Mouse (Mus musculus) limb, embryonic 15.5 days (tissue): ENCODE data around the gene Ppm1h. TPM values are rescaled to one million over a fixed set of nuclear protein-coding genes. Genes with fewer than 3 reads are reported as not detected.

Source experiments
- ATAC-seq: fragments of 200-750 bp; cut with Nextera tagmentation; 2 replicates; pipeline ENCODE4 v1.8.0; 2017; ENCODE audit warnings: low read depth, moderate TSS enrichment; ENCODE audit not compliant: insufficient number of reproducible peaks, low FRiP score, low TSS enrichment
- H3K27ac ChIP-seq: fragments of 300-500 bp; sonication (generic); 2 replicates; pipeline ENCODE4 v1.5.1; 2015; ENCODE audit warnings: moderate library complexity, mild to moderate bottlenecking, inconsistent platforms
- H3K27me3 ChIP-seq: fragments of 300-500 bp; sonication (generic); 2 replicates; pipeline ENCODE4 v1.6.1; 2015; ENCODE audit warnings: inconsistent platforms
- H3K36me3 ChIP-seq: fragments of 300-500 bp; sonication (generic); 2 replicates; pipeline ENCODE4 v1.6.1; 2015; ENCODE audit warnings: inconsistent platforms
- H3K4me1 ChIP-seq: fragments of 300-500 bp; sonication (generic); 2 replicates; pipeline ENCODE4 v1.6.1; 2015; ENCODE audit warnings: inconsistent platforms
- H3K4me2 ChIP-seq: fragments of 300-500 bp; sonication (generic); 2 replicates; pipeline ENCODE4 v1.6.1; 2015; ENCODE audit warnings: mild to moderate bottlenecking, inconsistent platforms
- H3K4me3 ChIP-seq: fragments of 300-500 bp; sonication (generic); 2 replicates; pipeline ENCODE4 v1.5.1; 2015; ENCODE audit warnings: mild to moderate bottlenecking, inconsistent platforms
- H3K9ac ChIP-seq: fragments of 300-500 bp; sonication (generic); 2 replicates; pipeline ENCODE4 v1.6.1; 2015; ENCODE audit warnings: inconsistent platforms
- H3K9me3 ChIP-seq: fragments of 300-500 bp; sonication (generic); 2 replicates; pipeline ENCODE4 v1.6.1; 2016; ENCODE audit warnings: inconsistent platforms
- WGBS: fragments of 180-500 bp; shearing (Covaris S2); methylation state at CpG from one replicate; pipeline ENCODE4 v1.1.7; 2015; 5-methylcytosine and 5-hydroxymethylcytosine counted together
- polyA plus RNA-seq: library from polyadenylated mRNA; unstranded; fragments of >200 nt; fragmentation: Nextera tagmentation; extraction: Ambion mirVana; gene quantifications from 2 replicates; pipeline ENCODE4 v1.2.1, GENCODE M21; 2015

Gene Ppm1h
- polyA plus RNA-seq, 1 experiment from 2014 or later: 3.2 TPM

DNA sequence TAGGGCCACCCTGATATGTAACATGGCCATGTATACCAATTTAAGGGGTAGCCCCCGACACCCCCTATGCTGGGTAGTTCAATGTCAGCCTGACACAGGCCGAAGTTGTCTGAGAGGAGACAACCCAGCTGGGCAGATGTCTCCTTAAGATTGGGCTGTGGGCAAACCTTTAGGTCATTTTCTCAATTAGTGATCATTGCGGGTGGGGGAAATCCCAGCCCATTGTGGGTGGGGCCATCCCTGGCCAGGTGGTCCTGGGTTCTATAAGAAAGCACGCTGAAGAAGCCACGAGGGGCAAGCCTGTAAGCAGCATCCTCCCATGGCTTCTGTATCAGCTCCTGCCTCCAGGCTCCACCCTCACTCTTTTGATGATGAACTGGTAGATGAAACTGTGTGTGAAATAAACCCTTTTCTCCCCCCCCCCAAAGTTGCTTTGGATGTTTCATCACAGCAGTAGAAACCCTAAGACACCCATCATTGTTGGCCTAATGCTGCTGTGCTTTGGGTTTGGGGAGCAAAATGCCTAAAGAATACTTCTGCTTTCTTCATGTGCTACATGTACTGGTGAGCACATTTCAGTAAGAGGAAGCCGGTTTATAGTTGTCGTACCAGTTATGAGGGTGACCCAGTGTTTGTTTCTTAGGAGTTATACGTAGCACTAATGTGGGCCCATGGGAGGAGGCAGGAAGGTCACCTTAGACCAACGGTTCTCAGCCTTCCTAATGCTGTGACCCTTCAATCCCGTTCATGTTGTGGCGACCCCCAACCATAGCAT is 68.8 kb downstream of the Ppm1h start:
- Histone ChIP-seq H3K9ac (no peak overlapping the region), H3K36me3 (no peaks in the 10 kb centered on the region), H3K27me3 (no peaks in the 10 kb centered on the region), H3K4me1 (no peaks in the 10 kb centered on the region), H3K27ac (no peak overlapping the region), H3K4me3 (no peak overlapping the region), H3K4me2 (no peak overlapping the region), H3K9me3 (no peaks in the 10 kb centered on the region)
- WGBS: 78% methylated on average over 11 of the region's 11 CpGs
- no peak for ATAC-seq

- Histone ChIP-seq H3K4me1 (no peaks in the 10 kb centered on the region), H3K4me3 (no peak overlapping the region), H3K9me3 (no peaks in the 10 kb centered on the region), H3K4me2 (no peak overlapping the region), H3K27me3 (no peaks in the 10 kb centered on the region), H3K27ac (no peak overlapping the region), H3K9ac (no peak overlapping the region), H3K36me3 (no peaks in the 10 kb centered on the region)
- WGBS: 71% methylated on average over 4 of the region's 4 CpGs
- no peak for ATAC-seq
These were observed 69.9 kb downstream of the Ppm1h start for GRCm38 (mm10) chr10:122748361-122748951.

GRCm38 (mm10) chr10:122749071-122749470 is 70.5 kb downstream of the Ppm1h start:
- no peaks in the 10 kb centered on the region for H3K9me3 ChIP-seq
- no peak overlapping the region for H3K4me3 ChIP-seq
- no peaks in the 10 kb centered on the region for H3K4me1 ChIP-seq
- H3K36me3 ChIP-seq: no peaks in the 10 kb centered on the region
- no peak for ATAC-seq
- 93% methylated on average over 12 of the region's 12 CpGs for WGBS
- no peak overlapping the region for H3K4me2 ChIP-seq
- H3K27me3 ChIP-seq: no peaks in the 10 kb centered on the region
- no peak overlapping the region for H3K27ac ChIP-seq
- H3K9ac ChIP-seq: no peak overlapping the region

DNA sequence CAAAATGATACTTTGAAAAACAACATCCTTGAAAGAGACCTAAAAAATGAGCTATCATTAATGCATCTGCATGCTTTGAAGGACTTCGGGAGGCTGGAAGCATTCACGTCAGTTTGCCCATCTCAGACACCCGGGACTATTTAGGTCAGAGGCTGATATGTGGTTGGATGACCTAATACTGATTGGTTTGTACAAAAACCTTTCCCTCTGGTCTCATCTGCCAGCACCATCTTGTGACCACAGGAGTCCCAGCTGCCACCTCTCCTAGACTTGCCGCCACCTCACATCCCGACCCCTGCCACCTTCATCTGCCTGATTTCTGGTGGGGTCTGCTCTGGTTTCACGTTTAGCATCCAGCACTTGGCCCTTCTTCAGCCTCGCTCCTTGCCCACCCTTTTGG is 71.3 kb downstream of the Ppm1h start:
- H3K27me3 ChIP-seq: no peaks in the 10 kb centered on the region
- H3K27ac ChIP-seq: no peak overlapping the region
- H3K36me3 ChIP-seq: no peaks in the 10 kb centered on the region
- no peak for ATAC-seq
- H3K4me3 ChIP-seq: no peak overlapping the region
- no peaks in the 10 kb centered on the region for H3K4me1 ChIP-seq
- H3K9ac ChIP-seq: no peak overlapping the region
- no peak overlapping the region for H3K4me2 ChIP-seq
- no peaks in the 10 kb centered on the region for H3K9me3 ChIP-seq
- 87% methylated on average over 7 of the region's 7 CpGs for WGBS

DNA sequence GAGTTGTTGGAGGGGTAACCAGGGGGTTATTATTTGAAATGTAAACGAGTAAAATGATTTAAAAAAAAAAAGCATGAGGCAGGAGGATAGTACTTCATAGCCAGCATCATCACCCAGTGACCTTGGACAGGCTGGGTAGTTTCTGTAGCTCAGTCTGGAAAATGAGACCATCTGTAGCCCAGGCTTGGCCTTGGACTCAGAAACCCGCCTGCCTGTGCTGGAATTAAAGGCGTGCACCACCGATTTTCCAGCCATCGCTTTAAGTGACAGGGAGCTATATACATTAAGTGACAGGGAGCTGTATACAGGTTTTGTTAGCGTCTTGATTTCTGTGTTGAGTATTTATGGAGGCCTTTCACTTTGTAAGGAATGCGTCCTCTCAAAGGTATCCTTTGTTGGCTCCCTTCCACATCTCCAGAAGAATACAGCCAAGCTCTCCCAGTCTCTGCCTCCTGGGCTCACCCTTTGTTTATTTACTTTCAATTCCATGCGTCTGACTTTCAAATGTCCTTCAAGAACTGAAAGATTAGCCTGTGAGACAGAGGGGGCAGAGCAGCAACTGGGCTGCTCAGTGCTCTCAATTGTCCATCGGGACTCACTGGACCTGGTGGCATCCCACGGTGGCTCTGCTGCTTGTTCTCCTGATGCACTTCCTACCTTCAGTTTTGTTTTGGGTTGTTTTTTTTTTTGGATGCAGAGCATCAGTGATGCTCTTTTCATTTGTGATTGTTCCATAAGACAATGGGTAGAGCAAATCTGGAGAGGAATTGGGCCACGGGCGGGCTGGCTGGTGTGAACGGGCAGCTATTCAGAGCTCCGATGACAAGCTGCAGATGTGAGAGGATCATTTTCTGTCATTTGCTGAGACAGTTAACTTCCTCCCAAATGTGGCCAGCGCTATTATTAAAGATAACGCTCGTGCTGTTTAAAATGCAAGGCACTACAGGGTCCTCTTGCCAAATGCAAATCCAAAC is 74.7 kb downstream of the Ppm1h start:
- Histone ChIP-seq H3K4me3 (no peak overlapping the region), H3K9me3 (no peaks in the 10 kb centered on the region), H3K4me2 (no peak overlapping the region), H3K36me3 (no peaks in the 10 kb centered on the region), H3K27ac (no peak overlapping the region), H3K27me3 (no peaks in the 10 kb centered on the region), H3K4me1 (peaks cover 3% of the 10 kb centered on the region), H3K9ac (no peak overlapping the region)
- 55% methylated on average over 17 of the region's 17 CpGs for WGBS
- ATAC-seq: no peak

DNA sequence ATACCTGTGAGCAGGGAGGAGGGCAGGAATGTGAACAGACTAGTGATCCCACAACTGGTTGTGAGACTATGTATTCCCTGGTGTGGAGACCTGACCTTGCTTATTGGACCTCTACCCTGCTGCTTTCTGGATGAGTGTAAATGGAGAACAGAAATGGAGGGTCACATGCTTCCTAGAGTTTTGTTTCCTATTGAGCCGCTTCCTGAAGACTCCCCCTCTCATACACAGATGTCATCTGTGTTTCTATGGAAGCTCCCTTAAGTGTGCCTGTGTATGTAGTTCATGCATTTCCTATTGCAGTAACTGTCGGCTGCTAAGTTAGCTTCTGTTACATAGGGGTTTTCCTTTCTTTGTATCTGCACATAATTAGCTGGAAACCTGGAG is 75.4 kb downstream of the Ppm1h start:
- Histone ChIP-seq H3K4me3 (no peak overlapping the region), H3K9ac (no peak overlapping the region), H3K4me2 (no peak overlapping the region), H3K36me3 (no peaks in the 10 kb centered on the region), H3K4me1 (peaks cover 3% of the 10 kb centered on the region), H3K27ac (no peak overlapping the region), H3K9me3 (no peaks in the 10 kb centered on the region), H3K27me3 (no peaks in the 10 kb centered on the region)
- WGBS: 37% methylated on average over 2 of the region's 2 CpGs
- no peak for ATAC-seq

GRCm38 (mm10) chr10:122754967-122755366 is 76.4 kb downstream of the Ppm1h start:
- ATAC-seq: no peak
- Histone ChIP-seq H3K27ac (no peak overlapping the region), H3K4me2 (no peak overlapping the region), H3K4me3 (no peak overlapping the region), H3K4me1 (peaks cover 3% of the 10 kb centered on the region), H3K36me3 (no peaks in the 10 kb centered on the region), H3K27me3 (no peaks in the 10 kb centered on the region), H3K9ac (no peak overlapping the region), H3K9me3 (no peaks in the 10 kb centered on the region)
- WGBS: 82% methylated on average over 1 of the region's 1 CpGs

DNA sequence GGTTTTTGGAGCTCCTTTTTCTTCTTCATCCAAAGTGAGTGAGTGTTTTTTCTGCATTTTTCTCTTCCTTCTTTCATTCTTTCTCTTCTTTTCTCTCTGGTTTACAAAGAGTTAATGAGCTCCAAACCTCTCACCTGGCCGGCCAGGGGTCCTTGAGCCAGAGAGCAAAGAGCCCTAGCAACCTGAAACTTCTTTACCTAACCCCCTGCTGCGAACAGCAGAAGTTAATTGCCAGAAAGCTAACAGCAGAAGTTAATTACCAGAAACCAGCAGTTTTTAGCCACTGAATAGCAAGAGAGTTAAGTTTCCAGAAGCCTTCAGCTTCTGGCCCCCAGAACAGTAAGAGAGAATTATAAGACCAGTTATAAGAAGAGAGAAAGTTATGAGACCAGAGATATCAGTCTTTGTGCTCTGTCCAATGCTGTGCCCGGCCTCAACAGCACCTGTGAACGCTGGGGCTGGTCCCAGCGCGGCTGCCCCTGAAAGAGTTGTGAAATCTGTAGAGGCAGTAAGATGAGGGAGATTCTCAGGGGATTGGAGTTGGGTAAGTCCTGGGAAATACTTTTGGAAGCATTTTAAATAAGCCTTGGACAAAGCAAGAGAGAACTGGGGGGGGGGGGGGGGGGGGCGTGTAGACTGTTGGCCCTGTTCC is 78.4 kb downstream of the Ppm1h start:
- Histone ChIP-seq H3K9me3 (no peaks in the 10 kb centered on the region), H3K9ac (no peak overlapping the region), H3K36me3 (no peaks in the 10 kb centered on the region), H3K4me1 (peaks cover 3% of the 10 kb centered on the region), H3K27ac (no peak overlapping the region), H3K27me3 (no peaks in the 10 kb centered on the region), H3K4me2 (no peak overlapping the region), H3K4me3 (no peak overlapping the region)
- no peak for ATAC-seq
- 15% methylated on average over 7 of the region's 7 CpGs for WGBS

GRCm38 (mm10) chr10:122757727-122758126 is 79.2 kb downstream of the Ppm1h start:
- ATAC-seq: no peak
- Histone ChIP-seq H3K9ac (no peak overlapping the region), H3K4me3 (no peak overlapping the region), H3K36me3 (no peaks in the 10 kb centered on the region), H3K9me3 (no peaks in the 10 kb centered on the region), H3K4me1 (peaks cover 3% of the 10 kb centered on the region), H3K27ac (no peak overlapping the region), H3K4me2 (no peak overlapping the region), H3K27me3 (no peaks in the 10 kb centered on the region)
- 60% methylated on average over 12 of the region's 12 CpGs for WGBS

DNA sequence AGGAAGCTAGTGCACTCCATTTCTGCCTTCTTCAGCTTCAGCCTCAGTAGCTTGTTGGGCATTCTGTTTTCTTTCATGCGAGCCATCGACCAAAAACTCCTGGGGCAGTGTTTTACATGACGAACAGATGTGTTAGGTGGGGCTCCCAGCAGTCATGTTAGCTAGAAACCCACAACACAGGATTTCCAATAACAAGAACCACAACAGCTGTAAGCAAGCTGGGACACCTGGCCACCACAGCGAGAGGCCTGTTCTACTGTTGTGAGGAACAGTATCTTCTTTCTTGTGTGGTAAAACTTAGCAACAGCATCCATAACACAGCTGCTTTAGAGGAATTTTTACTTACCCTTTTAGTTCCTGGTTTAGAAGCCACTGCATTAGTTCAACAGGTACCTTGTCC is 79.8 kb downstream of the Ppm1h start:
- H3K27me3 ChIP-seq: no peaks in the 10 kb centered on the region
- peaks cover 3% of the 10 kb centered on the region for H3K4me1 ChIP-seq
- no peak overlapping the region for H3K4me3 ChIP-seq
- 24% methylated on average over 4 of the region's 4 CpGs for WGBS
- no peak overlapping the region for H3K9ac ChIP-seq
- no peak overlapping the region for H3K4me2 ChIP-seq
- no peaks in the 10 kb centered on the region for H3K36me3 ChIP-seq
- ATAC-seq: no peak
- H3K27ac ChIP-seq: no peak overlapping the region
- no peaks in the 10 kb centered on the region for H3K9me3 ChIP-seq

GRCm38 (mm10) chr10:122759729-122760128 is 81.2 kb downstream of the Ppm1h start:
- no peaks in the 10 kb centered on the region for H3K9me3 ChIP-seq
- no peak overlapping the region for H3K9ac ChIP-seq
- 68% methylated on average over 2 of the region's 2 CpGs for WGBS
- no peak overlapping the region for H3K27ac ChIP-seq
- H3K4me3 ChIP-seq: no peak overlapping the region
- H3K4me1 ChIP-seq: peaks cover 3% of the 10 kb centered on the region
- no peaks in the 10 kb centered on the region for H3K36me3 ChIP-seq
- no peak overlapping the region for H3K4me2 ChIP-seq
- H3K27me3 ChIP-seq: no peaks in the 10 kb centered on the region
- no peak for ATAC-seq
